Mouse (Mus musculus): Measurements from ENCODE around the gene 5330417C22Rik.

The 5330417C22Rik gene

GRCm38 (mm10) chr3:108467760-108468159, 68.6 kb downstream of the 5330417C22Rik start:
- intact Hi-C loops (cut with DNase I): no loop called here

GRCm38 (mm10) chr3:108466425-108466824, 69.9 kb downstream of the 5330417C22Rik start:
- intact Hi-C loops (cut with DNase I): no loop called here

- intact Hi-C loops (cut with DNase I): no loop called here
These were observed 77.5 kb downstream of the 5330417C22Rik start for GRCm38 (mm10) chr3:108458866-108459265.

GRCm38 (mm10) chr3:108458380-108458779, 78.0 kb downstream of the 5330417C22Rik start:
- intact Hi-C loops (cut with DNase I): no loop called here

GRCm38 (mm10) chr3:108454172-108454571, 82.2 kb downstream of the 5330417C22Rik start:
- intact Hi-C loops (cut with DNase I): no loop called here

- intact Hi-C loops (cut with DNase I): no loop called here
These were observed 84.4 kb downstream of the 5330417C22Rik start for GRCm38 (mm10) chr3:108451969-108452368.

- intact Hi-C loops (cut with DNase I): no loop called here
These were observed 91.0 kb downstream of the 5330417C22Rik start for GRCm38 (mm10) chr3:108445366-108445705.

- intact Hi-C loops (cut with DNase I): loop anchor here (5.0 kb wide), 2 partner anchors 43 to 107 kb away; no protein-coding TSS in a partner anchor
These were observed 91.5 kb downstream of the 5330417C22Rik start, which contains the start of gene Sars for GRCm38 (mm10) chr3:108444698-108445365. Gene Sars, minus strand, starts transcription at chr3:108445209.

- intact Hi-C loops (cut with DNase I): loop anchor here (5.0 kb wide), 2 partner anchors 42 to 108 kb away; no protein-coding TSS in a partner anchor
These were observed 92.3 kb downstream of the 5330417C22Rik start for GRCm38 (mm10) chr3:108444029-108444428.

GRCm38 (mm10) chr3:108436380-108436714, 100.0 kb downstream of the 5330417C22Rik start:
- intact Hi-C loops (cut with DNase I): no loop called here

GRCm38 (mm10) chr3:108435701-108436379, 100.5 kb downstream of the 5330417C22Rik start:
- intact Hi-C loops (cut with DNase I): no loop called here

GRCm38 (mm10) chr3:108433881-108434495, 102.3 kb downstream of the 5330417C22Rik start:
- intact Hi-C loops (cut with DNase I): no loop called here

GRCm38 (mm10) chr3:108433188-108433880, 103.0 kb downstream of the 5330417C22Rik start:
- intact Hi-C loops (cut with DNase I): no loop called here

GRCm38 (mm10) chr3:108432542-108433187, 103.7 kb downstream of the 5330417C22Rik start:
- intact Hi-C loops (cut with DNase I): no loop called here

GRCm38 (mm10) chr3:108425624-108426018, 110.7 kb downstream of the 5330417C22Rik start:
- intact Hi-C loops (cut with DNase I): no loop called here

- intact Hi-C loops (cut with DNase I): no loop called here
These were observed 111.3 kb downstream of the 5330417C22Rik start for GRCm38 (mm10) chr3:108424944-108425623.

- intact Hi-C loops (cut with DNase I): no loop called here
These were observed 112.2 kb downstream of the 5330417C22Rik start for GRCm38 (mm10) chr3:108423844-108424801.

GRCm38 (mm10) chr3:108423006-108423405, 113.3 kb downstream of the 5330417C22Rik start:
- intact Hi-C loops (cut with DNase I): no loop called here

GRCm38 (mm10) chr3:108415831-108416223, 120.5 kb downstream of the 5330417C22Rik start:
- intact Hi-C loops (cut with DNase I): no loop called here

All from adrenal gland (tissue).